Mouse (Mus musculus) lung, adult 2 months (tissue): ENCODE results near the gene Dapk1.

Source experiments
- CTCF ChIP-seq: fragments of 200-500 bp; IDR thresholded peaks from 2 replicates; pipeline ENCODE4 v1.5.1; 2011; ENCODE audit warnings: mild to moderate bottlenecking, low read length, control low read depth; ENCODE audit not compliant: insufficient read depth
- POLR2A ChIP-seq: fragments of 200-500 bp; IDR thresholded peaks from 2 replicates; pipeline ENCODE4 v1.6.1; 2011; ENCODE audit warnings: low read depth, mild to moderate bottlenecking, control low read depth, low read length, borderline replicate concordance; ENCODE audit errors: extremely low read depth

DNA sequence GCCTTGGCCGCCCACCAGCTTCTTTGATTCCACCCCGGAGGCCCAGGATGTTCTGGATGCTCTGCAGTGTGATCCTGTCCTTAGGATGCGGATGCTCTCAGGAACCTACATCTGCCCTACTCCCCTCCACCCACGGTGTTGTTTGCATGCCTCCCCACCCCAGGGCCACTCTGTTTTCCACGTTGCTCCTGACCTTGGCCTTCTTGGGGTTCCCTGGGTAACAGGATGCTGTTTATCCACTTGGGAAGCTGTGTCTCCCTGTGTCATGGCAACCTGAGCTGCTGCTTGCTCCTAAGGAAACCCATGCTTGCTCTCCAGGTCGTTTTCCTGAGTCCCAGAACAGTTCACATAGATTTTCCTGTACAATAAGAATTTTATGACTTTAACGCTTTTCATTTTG, 86.1 kb downstream of the Dapk1 start:
- TF ChIP-seq CTCF (no peak), POLR2A (no peak)
